Mouse (Mus musculus) thymus, postnatal 10 days (tissue): ENCODE measurements around the gene Cd22.

Experiments used
- DNase-seq, 2 experiments: peaks; one replicate each; pipeline ENCODE4 v3.0.0; 2021; ENCODE audit warnings: low spot score in 2 of 2

Cd22 gene

DNA sequence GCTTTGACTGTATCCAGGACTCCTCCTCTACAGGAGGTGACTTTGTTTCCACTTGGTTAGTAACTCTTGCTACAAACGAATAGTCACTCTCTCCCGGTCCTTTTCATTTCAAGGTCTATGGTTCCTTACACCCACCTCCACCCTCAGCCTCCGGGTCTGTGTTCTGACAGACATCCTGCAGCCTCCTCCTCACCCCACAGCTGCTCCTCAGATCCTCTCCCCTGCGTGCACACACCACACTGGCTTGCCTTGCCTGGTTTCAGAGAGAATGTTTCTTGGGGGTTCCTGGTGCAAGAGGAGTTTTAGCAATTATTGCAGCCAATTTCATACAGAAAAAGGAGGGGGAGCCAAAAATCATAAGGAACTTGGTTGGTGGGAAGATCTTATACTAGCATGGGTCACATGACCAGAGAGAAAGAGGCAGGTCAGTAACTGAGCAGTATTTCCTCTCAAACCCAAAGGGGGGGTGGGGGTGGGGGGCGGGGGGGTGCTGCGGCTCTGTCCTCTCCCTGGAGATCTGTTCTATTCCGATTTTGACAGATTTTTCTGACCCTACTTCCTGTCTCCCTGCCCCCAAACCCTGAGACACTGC lies 59.2 kb downstream of the Cd22 start:
- peak in 1 of 2 experiments; percentile 20 for DNase-seq

DNA sequence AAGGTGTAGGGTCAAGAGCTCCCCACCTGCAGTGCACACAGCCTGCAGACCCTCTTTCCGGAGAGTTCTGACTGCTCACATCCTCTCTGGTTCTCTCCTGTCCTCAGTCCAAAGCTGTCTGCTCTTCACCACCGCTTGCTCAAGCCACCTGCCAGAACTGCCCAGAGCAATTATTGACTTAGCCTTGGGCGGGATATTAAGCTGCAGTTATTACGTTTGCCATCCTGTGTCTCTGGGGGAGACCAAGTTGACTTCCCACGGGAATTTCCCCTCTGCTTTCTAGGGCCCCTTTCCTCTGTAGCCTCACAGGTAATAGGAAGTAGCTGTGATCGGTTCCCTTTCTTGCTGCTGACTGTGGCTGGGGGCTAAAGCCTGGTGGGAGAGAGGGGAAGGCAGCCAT lies 60.0 kb downstream of the Cd22 start:
- no peak for DNase-seq
